Mouse (Mus musculus) kidney, postnatal 0 days (tissue): ENCODE data around the gene Crxos. TPM values are rescaled to one million over a fixed set of nuclear protein-coding genes. Genes with fewer than 3 reads are reported as not detected.

Source experiments
- ATAC-seq: fragments of 200-750 bp; cut with Nextera tagmentation; replicated peaks from 2 replicates; pipeline ENCODE4 v1.8.0; 2017; ENCODE audit warnings: low read depth, moderate number of reproducible peaks, moderate TSS enrichment, moderate library complexity; ENCODE audit not compliant: low FRiP score
- DNase-seq: peaks from one replicate; pipeline ENCODE4 v3.0.0-alpha.2; 2016; ENCODE audit warnings: low spot score
- H3K27ac ChIP-seq: fragments of 300-500 bp; sonication (generic); 2 replicates; pipeline ENCODE4 v1.5.1; 2014; ENCODE audit warnings: mild to moderate bottlenecking
- H3K27me3 ChIP-seq: fragments of 300-500 bp; sonication (generic); 2 replicates; pipeline ENCODE4 v1.6.1; 2014; ENCODE audit warnings: low read length, mixed read lengths; ENCODE audit not compliant: insufficient read depth
- H3K36me3 ChIP-seq: fragments of 300-500 bp; sonication (generic); 2 replicates; pipeline ENCODE4 v1.6.1; 2014; ENCODE audit warnings: low read length, mixed read lengths; ENCODE audit not compliant: insufficient read depth
- H3K4me1 ChIP-seq: fragments of 300-500 bp; sonication (generic); replicated peaks from 2 replicates; pipeline ENCODE4 v1.6.1; 2014; ENCODE audit warnings: antibody characterized with exemption, low read length, mixed read lengths; ENCODE audit not compliant: insufficient read depth
- H3K4me2 ChIP-seq: fragments of 300-500 bp; sonication (generic); 2 replicates; pipeline ENCODE4 v1.6.1; 2014; ENCODE audit warnings: mild to moderate bottlenecking, low read length, moderate library complexity, mixed read lengths
- H3K4me3 ChIP-seq: fragments of 300-500 bp; sonication (generic); replicated peaks from 2 replicates; pipeline ENCODE4 v1.5.1; 2014; ENCODE audit warnings: low read depth, low read length
- H3K9ac ChIP-seq: fragments of 300-500 bp; sonication (generic); 2 replicates; pipeline ENCODE4 v1.6.1; 2014; ENCODE audit warnings: low read depth, low read length
- H3K9me3 ChIP-seq: fragments of 300-500 bp; sonication (generic); replicated peaks from 2 replicates; pipeline ENCODE4 v1.6.1; 2016; ENCODE audit warnings: low read length, inconsistent platforms, mixed read lengths
- CTCF ChIP-seq: IDR thresholded peaks from 2 replicates; pipeline ENCODE4 v1.5.1; 2016; ENCODE audit warnings: antibody characterized with exemption, low read depth, mild to moderate bottlenecking, moderate library complexity
- WGBS: fragments of 180-500 bp; shearing (Covaris S2); extraction: QIAGEN DNeasy Blood & Tissue Kit; methylation state at CpG from one replicate; pipeline ENCODE4 v1.1.7; 2014; 5-methylcytosine and 5-hydroxymethylcytosine counted together
- polyA plus RNA-seq: library from polyadenylated mRNA; unstranded; fragments of >200 nt; fragmentation: Nextera tagmentation; extraction: Ambion mirVana; gene quantifications from 2 replicates; pipeline ENCODE4 v1.2.1, GENCODE M21; 2015

Crxos gene
- polyA plus RNA-seq, 1 experiment from 2014 or later, result not detected

DNA sequence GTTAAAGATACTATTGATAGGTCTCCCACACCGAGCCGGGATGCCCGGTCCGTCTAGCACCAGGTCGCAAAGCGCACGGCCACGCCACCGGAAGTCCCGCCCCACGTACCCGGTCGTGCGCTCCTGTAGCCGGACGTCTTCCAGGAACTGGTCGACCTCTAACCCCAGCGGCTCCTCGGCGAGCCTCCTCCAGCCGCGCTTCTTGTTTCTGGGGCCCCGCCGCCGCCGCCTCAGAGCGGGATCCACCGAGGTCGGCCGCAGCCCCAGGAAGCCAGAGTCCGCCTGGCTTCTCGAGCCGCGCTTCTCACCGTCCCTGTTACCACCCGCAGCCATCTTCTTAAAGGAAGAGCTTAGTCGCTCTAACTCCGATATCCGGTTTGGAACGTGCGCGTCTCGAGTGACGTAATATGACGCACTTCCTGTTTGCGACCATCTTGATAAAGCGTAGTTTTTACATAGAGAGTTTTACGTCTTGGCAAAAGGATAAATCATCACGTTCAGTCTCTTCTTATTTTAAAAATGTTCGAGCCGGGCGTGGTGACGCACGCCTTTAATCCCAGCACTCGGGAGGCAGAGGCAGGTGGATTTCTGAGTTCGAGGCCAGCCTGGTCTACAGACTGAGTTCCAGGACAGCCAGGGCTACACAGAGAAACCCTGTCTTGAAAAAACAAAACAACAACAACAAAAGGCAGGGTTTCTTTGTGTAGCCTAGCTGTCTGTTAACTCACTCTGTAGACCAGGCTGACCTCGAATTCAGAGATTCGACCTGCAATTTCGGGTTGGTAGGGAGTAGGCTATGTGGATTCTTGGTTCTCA, 63.5 kb downstream of the Crxos start, which contains the start of gene Nop53:
Nop53 (minus strand) TSS at position 354 of the 816 bp plus-strand sequence.
- WGBS, result 1% methylated on average over 59 of the region's 59 CpGs

DNA sequence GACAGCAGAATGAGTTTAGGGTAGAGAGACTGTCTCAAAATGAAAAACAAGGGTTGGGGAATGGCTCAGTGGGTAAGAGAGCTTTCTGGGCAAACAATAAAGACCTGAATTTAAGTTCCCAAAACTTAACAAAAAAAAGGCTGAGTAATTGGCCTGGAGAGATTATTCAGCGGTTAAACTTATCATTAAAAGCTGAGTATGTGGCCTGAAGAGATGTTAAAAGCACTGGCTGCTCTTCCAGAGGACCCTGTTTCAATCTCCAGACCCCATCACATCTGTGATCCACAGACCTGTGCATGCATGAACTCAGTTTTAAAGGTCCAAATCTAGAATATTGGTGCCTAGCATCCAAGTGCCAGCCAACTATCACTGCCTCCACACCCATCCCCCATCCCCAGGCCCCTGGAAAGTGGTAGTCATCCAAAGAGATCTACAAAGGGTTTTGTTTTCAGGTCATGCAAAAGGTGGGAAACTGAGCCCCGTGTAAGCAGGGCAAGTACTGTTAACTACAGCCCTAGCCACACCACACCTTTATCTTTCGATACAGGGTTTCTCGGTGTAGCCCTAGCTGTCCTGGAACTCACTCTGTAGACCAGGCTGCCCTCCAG, 65.3 kb downstream of the Crxos start:
- Histone ChIP-seq H3K27ac (no peak overlapping the region), H3K4me2 (peak overlapping the region; percentile 44; the same call in 1 of the 2 replicates), H3K36me3 (peaks cover 19% of the 10 kb centered on the region), H3K4me1 (no peaks in the 10 kb centered on the region; the same call in none of the 2 replicates), H3K27me3 (no peaks in the 10 kb centered on the region), H3K4me3 (no peak overlapping the region), H3K9me3 (no peaks in the 10 kb centered on the region), H3K9ac (no peak overlapping the region)
- no peak for TF ChIP-seq CTCF
- DNase-seq (no peak), ATAC-seq (no peak)
- WGBS, result 46% methylated on average over 4 of the region's 4 CpGs

More for the DNA sequence above, 63.5 kb downstream of the Crxos start, which contains the start of gene Nop53:
- Histone ChIP-seq H3K4me1 (no peaks in the 10 kb centered on the region; the same call in none of the 2 replicates), H3K27ac (peak within 1 kb of the TSS; percentile 96), H3K36me3 (peaks cover 34% of the 10 kb centered on the region), H3K9ac (peak within 1 kb of the TSS; percentile 77), H3K4me3 (peak within 1 kb of the TSS; percentile 79), H3K4me2 (peak within 1 kb of the TSS; percentile 80), H3K27me3 (no peaks in the 10 kb centered on the region), H3K9me3 (no peaks in the 10 kb centered on the region)
- no peak for TF ChIP-seq CTCF
- ATAC-seq (peak; percentile 86), DNase-seq (peak; percentile 98)

DNA sequence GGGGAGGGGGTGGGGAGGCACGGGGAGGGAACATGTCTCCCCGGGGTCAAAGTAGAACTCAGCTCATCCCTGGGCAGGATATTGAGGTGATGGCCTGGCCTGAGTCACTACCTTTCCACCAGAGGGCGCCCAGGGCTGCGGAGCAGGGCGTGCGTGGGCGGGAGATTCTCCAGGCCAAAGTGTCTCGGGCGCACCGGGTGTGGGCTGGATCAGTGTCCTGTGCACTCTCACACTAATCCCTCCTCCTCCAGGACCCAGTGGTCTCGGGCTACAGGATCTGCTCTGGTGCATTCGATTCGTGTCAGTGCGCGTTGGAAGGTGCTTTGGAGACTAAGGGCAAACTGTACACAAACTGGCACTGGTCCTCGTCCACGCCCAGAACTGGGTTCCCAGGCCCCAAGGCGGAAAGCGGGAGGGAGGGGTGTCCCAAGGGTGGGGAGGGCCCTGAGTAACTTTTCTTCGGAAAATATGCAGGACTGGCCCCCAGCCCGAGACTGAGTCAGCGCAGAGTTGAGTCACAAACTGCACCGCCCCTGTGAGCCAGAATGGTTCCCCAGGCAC, 66.0 kb downstream of the Crxos start:
- DNase-seq, result peak; percentile 95
- TF ChIP-seq CTCF, result peak; percentile 89
- H3K9me3 ChIP-seq, result no peaks in the 10 kb centered on the region
- H3K4me2 ChIP-seq, result peak overlapping the region; percentile 44
- no peak overlapping the region for H3K9ac ChIP-seq
- ATAC-seq, result peak; percentile 87
- 2% methylated on average over 23 of the region's 23 CpGs for WGBS
- H3K27me3 ChIP-seq, result no peaks in the 10 kb centered on the region
- H3K36me3 ChIP-seq, result peaks cover 13% of the 10 kb centered on the region
- H3K4me3 ChIP-seq, result peak overlapping the region; percentile 1; the same call in 1 of the 2 replicates
- 0 out of 2 replicates have a peak overlapping the region, but pooled peaks have one; percentile 8 for H3K27ac ChIP-seq
- H3K4me1 ChIP-seq, result no peaks in the 10 kb centered on the region; the same call in none of the 2 replicates

DNA sequence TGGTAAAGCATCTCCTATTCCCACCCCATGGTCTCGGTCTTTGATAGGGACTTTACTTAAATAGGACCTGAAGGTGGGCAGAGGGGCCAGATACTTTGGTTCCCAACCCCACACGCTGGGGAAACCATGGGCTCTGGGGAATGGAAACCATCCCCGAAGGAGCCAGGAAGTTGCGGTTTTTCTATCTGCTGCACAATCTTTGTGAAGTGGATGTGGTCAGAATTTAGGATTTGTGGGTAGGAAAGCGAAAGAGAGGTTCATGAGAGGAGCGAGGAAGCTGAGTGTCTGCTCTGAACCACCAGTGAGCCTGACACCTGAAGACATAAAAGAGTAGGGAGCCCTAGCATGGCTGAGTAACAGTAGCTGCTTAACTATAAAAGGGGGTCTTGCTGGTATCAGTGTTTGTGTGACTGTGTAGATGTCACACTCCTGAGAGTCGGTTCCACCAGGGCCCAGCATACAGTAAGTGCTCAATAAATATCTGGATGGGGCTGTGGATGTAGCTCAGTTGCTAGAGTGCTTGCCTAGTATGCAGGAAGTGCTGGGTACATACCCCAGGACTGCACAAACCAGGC, 66.9 kb downstream of the Crxos start:
- no peak overlapping the region; the same call in 1 of the 2 replicates for H3K27ac ChIP-seq
- TF ChIP-seq CTCF, result no peak
- H3K36me3 ChIP-seq, result 0 out of 2 replicates have a peak, but pooled peaks cover 5% of the 10 kb centered on the region
- no peaks in the 10 kb centered on the region for H3K9me3 ChIP-seq
- H3K27me3 ChIP-seq, result no peaks in the 10 kb centered on the region
- no peaks in the 10 kb centered on the region; the same call in none of the 2 replicates for H3K4me1 ChIP-seq
- 75% methylated on average over 7 of the region's 7 CpGs for WGBS
- peak overlapping the region; percentile 44; the same call in 1 of the 2 replicates for H3K4me2 ChIP-seq
- H3K9ac ChIP-seq, result no peak overlapping the region
- no peak overlapping the region for H3K4me3 ChIP-seq
- ATAC-seq, result no peak
- DNase-seq, result no peak

DNA sequence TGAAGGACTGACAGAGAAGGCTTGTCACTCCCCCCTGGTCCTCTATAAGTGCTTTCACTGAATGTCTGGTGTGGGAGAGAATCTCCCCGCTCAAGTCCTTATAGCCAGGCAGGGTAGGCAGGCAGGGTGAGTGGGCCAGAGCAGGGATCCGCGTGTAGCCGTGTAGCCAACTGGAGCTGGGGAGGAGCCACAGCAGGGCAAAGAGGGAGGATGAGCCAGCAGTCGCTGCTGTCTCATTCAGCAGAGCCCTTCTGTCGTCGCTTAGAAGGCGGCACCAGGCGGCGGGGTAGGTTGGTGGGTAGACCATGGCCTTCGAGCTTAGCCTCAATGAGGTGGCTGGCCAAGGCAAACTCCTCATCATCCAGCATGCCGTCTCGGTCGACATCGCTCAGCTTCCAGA, 67.6 kb downstream of the Crxos start:
- no peaks in the 10 kb centered on the region for H3K9me3 ChIP-seq
- no peak overlapping the region for H3K27ac ChIP-seq
- no peak overlapping the region for H3K4me2 ChIP-seq
- H3K4me3 ChIP-seq, result no peak overlapping the region
- no peaks in the 10 kb centered on the region for H3K27me3 ChIP-seq
- ATAC-seq, result no peak
- no peak overlapping the region for H3K9ac ChIP-seq
- 0 out of 2 replicates have a peak, but pooled peaks cover 4% of the 10 kb centered on the region for H3K36me3 ChIP-seq
- WGBS, result 88% methylated on average over 15 of the region's 15 CpGs
- TF ChIP-seq CTCF, result no peak
- DNase-seq, result no peak
- peaks cover 2% of the 10 kb centered on the region for H3K4me1 ChIP-seq

DNA sequence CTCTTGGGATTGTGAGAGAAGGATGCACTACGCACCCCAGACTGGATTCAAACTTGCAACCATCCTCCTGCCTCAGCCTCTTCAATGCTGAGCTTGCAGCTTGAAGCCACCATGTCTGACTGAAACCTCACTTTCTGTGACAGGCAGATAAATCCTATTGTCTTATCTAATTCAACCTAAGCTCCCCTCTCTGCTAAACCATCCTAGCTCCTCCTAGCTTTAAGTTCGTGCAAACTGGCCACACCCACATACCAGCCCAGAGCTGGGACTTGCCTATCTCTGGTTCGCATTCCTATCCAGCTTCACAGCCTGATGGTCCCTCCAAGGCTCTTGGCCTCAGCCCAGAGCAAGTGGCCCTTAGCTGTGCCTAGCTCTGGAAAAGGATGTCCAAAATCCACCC, 70.0 kb downstream of the Crxos start:
- ATAC-seq (no peak), DNase-seq (no peak)
- H3K4me1 ChIP-seq, result peaks cover 5% of the 10 kb centered on the region; the same call in 1 of the 2 replicates
- H3K36me3 ChIP-seq, result 0 out of 2 replicates have a peak, but pooled peaks cover 7% of the 10 kb centered on the region
- WGBS, result 71% methylated on average over 3 of the region's 3 CpGs
- H3K9me3 ChIP-seq, result no peaks in the 10 kb centered on the region
- TF ChIP-seq CTCF, result no peak
- no peak overlapping the region for H3K4me2 ChIP-seq
- no peaks in the 10 kb centered on the region for H3K27me3 ChIP-seq
- H3K27ac ChIP-seq, result no peak overlapping the region
- no peak overlapping the region for H3K9ac ChIP-seq
- H3K4me3 ChIP-seq, result no peak overlapping the region

Other genes with a start within 250 kb of the Crxos start
- not detected in 2 replicates for gene Obox3, start 242.7 kb upstream of the Crxos start, polyA plus RNA-seq
- gene Obox5, start 132.5 kb upstream of the Crxos start, polyA plus RNA-seq, result not detected in 2 replicates
- not detected in 2 replicates for gene Obox6, start 42.9 kb upstream of the Crxos start, polyA plus RNA-seq
- not detected in 2 replicates for gene Crx, start 2.6 kb upstream of the Crxos start, polyA plus RNA-seq
- 751 and 763 TPM in 2 replicates for gene Selenow, start 39.8 kb downstream of the Crxos start, polyA plus RNA-seq
- 213 and 221 TPM in 2 replicates for gene Nop53, start 63.5 kb downstream of the Crxos start, polyA plus RNA-seq
- 24.6 and 26.6 TPM in 2 replicates for gene Ehd2, start 85.0 kb downstream of the Crxos start, polyA plus RNA-seq
- 3.2 and 3.3 TPM in 2 replicates for gene Bicra, start 165.3 kb downstream of the Crxos start, polyA plus RNA-seq
- gene Zfp541, start 179.2 kb downstream of the Crxos start, polyA plus RNA-seq, result 0.05 TPM in 2 replicates
- gene Napa, start 215.8 kb downstream of the Crxos start, polyA plus RNA-seq, result 178 and 193 TPM in 2 replicates
- gene Kptn, start 237.3 kb downstream of the Crxos start, polyA plus RNA-seq, result 21.0 and 24.8 TPM in 2 replicates
- 0.06 and 0.07 TPM in 2 replicates for gene Slc8a2, start 247.2 kb downstream of the Crxos start, polyA plus RNA-seq